Mouse (Mus musculus) embryonic fibroblast, embryonic 13.5 days (primary cell): ENCODE measurements at regions not wholly inside any gene's neighbourhood (a gene's known extent, or its start where the extent isn't known, plus 50 kb on each side); places are given as distances from the start of the nearest gene placed in this dataset.

Source experiments
- CTCF ChIP-seq: IDR thresholded peaks from 2 replicates; pipeline ENCODE4 v1.5.1; 2011; ENCODE audit warnings: mild to moderate bottlenecking, control low read depth, low read length, moderate library complexity, borderline replicate concordance; ENCODE audit not compliant: insufficient read depth
- POLR2A ChIP-seq: IDR thresholded peaks from 2 replicates; pipeline ENCODE4 v1.6.1; 2011; ENCODE audit warnings: low read depth, mild to moderate bottlenecking, control low read depth, low read length, moderate library complexity

DNA sequence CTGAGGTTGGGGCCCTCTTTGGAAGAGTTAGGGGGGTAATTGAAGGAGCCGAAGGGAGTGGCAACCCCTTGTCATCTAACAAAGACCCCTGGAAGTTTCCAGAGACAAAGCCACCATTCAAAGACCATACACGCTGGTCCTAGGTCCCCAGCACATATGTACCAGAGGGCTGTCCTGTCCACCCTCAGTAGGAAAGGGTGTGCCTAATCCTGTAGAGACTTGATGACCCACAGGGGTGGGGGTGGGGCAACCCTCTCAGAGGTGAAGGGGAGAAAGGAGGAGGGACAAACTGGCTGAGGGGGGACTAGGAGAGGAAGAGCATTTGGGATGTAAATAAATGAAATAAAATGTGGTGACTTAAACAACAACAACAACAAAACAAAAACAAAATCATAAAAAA is 274.9 kb upstream of the Mpped2 start:
- TF ChIP-seq CTCF (no peak), POLR2A (no peak)
